Mouse (Mus musculus): ENCODE results near the gene Tpst1.
"Not testable (repeated sequence)": the region's sequence is repeated elsewhere in the genome, so short reads cannot be mapped to it uniquely, and the experiment has no call there.

Tpst1 gene

DNA sequence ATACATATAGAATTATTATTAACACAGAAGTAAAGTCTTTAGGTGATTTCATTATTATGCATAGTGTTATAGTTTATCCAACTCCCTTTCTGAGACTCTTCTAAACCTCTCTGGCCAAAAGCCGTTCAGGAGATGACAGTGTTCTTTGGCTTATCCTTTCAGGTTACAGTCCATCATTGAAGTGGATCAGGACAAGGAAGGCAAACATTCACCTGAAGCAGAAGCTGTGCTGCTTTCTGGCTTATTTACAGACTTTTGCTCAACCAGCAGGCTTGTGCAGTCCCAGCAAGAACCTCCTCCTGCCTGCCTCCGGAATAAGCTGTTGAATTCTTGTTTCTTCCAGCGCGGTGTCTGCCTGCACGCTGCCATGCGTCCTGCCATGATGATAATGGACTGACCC is at the start of gene Tpst1:
Tpst1 (plus strand) TSS at position 301 of the 400 bp plus-strand sequence.
- DNase-seq (ENCODE audit: low read depth, low spot score), result no peak

DNA sequence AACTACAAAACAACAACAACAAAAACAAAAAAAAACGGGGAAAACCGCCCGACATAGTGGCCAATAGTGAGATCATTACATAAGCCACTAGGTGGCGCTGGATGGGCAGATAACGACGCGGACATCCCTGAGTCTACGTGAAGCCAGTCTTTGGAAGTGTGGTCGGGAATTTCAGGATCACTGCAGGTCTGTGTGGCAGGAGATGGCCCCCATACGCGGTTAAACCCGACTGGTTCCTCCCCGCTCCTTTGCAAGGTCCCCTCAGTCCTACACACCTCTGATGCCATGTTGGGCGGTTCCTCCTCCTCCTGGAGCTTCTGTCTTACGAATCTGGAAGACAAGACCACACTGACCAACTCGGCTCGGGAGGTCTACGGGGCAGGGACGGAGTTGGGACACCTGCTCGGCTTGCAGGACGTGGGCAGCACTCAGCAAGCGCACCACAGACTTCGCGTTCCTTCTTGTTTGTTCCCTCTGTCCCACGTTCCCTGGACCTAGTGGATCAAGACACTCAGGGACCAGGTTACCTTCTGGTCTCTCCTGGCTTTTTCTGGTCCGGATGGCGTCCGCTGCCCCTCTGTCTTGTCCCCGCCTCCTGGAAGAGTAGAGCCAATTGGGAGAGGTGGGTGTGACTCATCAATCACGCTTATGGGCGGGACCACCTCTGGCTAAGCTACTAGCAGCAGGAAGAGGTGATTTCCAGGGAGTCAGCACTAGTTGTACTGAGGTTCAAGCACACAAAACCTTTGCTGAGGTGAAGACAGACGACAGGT is 49.2 kb upstream of the Tpst1 start:
- DNase-seq (ENCODE audit: low read depth, low spot score), result peak; percentile 60

DNA sequence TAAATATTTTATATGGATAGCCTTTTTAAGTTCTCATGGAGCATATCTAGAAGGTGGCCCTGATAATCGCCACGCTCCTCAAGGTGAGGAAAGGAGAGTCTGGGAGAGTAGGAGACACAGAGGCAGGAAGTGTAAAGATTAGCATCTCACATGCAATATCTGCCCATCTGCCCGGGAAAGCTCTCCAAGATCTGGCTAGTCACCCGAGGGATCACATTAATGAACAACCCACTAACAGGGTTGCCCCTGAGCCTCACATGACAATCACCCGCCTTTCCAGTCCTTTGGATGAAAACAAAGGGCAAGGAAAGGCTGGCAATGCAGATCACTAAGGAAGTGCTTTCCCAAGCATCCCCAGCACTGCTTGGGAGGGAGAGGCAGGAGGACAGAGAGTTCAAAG is 46.0 kb upstream of the Tpst1 start:
- no peak for DNase-seq (ENCODE audit: low read depth, low spot score)

DNA sequence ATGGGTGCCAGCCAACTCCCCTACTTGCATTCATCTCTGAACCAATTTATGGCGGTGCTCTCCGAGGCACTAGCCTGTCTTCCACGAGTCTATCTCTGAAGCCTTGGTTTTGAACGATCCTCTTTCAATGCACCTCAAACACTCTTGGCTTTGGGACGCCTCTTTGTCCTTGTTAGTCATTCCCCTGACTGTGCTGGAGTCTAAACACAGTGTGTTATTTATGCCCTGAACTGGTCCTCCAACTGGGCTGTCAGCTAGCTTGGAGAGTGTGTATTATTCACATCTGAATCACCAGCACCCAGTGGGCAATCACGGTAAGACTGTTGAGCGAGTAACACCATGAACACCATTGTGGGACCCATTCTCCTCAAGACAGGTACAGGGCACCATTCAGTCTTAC is 45.4 kb upstream of the Tpst1 start:
- DNase-seq (ENCODE audit: low read depth, low spot score), result no peak

DNA sequence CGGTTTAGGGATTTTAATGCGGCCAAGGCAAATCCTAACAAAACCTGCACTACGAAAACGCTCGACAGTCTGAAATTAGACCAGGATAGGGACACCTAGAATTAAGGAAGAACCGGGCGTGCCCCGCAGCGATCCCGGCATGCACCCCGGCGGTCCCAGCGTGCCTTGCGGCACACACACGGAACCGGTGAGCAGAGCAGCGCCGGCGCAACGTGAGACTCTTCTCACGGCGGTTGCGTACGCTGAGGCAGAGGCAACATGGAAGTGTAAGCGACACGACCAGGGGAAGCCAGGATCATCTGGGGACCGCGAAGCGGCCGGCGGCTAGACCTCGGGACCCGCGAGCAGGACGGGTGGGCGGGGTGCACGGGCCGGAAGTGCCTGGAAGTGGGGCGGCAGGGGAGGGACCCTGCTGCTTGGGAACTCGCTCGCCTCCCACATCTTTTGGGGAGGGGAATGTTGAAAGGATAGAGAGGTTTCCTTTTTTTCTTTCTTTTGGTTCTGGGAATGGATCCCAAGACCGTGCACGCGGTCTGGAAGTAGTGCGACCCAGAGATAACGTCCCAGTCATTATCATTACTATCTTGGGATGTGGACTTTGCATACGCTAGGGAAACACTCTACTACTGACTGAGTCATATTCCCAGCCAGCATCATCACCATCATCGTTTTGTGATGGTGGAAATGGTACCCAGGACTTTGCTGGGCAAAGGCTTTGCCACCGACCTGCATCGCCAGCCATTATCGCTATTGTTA is 43.8 kb upstream of the Tpst1 start, which contains the start of the genes Asl and Crcp:
Asl (minus strand) TSS at position 106 of the 756 bp plus-strand sequence.
Crcp (plus strand) TSS at position 149 of the 756 bp plus-strand sequence.
- DNase-seq (ENCODE audit: low read depth, low spot score), result peak; percentile 52

DNA sequence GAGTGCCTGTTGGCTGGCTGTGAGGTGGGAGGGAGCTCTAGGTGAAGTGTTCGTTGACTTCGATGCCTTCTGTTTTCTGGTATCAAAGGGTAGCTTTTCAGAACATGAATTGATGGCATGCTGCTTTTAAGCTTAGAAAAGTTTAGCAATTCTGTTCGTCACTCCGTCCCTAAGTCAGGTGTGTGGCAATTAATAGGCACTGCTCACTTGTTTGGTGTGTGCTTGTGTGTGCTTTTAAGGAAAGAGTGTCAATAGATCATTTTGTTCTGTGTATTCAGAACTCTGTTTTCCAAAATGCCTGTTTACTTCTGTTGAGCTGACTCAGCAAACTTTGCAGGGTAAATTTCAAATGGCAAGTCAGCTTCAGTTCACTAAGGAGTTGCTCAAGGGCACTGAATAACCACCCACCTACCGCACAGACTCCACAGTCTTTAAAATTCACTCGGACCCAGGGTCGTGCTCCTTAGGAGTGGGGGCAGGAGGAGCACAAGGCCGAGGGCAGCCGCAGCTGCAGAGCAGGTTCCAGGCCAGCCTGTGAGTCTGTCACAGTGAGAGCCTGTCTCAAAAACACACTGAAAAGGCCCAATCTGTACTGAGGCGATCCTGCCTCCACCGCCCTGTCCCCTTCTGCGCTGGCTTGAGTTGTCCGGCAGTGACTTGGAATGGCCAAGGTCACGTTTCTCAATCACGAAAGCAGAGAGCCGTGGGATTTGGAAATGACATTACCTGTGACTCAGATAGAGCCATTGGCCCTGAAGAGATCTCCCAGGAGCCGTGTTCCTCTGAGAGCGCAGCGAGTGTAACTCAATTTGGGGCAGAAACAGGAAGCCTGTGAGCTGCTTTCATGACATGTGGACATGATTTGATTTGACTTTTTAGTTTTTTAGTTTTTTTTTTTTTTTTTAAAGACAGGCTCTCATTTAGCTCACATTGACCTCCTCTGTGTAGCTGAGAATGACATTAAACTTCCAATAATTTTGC is 41.4 kb upstream of the Tpst1 start:
- no peak for DNase-seq (ENCODE audit: low read depth, low spot score)

DNA sequence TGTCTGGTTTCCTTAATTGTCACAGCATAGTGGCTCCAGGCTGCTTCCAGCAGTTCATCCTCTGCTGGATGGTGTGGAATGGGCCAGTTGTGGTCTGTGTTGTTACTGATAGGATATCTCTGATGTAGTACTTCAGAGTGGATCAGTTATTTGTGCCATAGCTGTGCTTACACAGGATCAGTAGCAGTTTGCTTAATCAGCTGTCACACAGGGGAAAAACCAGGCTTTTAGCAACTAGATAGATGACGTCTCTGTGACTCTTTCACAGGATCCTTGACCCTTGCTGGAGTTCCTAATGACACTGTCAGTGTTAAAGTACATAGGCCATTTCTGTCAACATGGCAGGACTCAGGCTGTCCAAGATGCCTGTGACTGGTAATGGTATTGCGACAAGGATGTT is 39.3 kb upstream of the Tpst1 start:
- no peak for DNase-seq (ENCODE audit: low read depth, low spot score)

DNA sequence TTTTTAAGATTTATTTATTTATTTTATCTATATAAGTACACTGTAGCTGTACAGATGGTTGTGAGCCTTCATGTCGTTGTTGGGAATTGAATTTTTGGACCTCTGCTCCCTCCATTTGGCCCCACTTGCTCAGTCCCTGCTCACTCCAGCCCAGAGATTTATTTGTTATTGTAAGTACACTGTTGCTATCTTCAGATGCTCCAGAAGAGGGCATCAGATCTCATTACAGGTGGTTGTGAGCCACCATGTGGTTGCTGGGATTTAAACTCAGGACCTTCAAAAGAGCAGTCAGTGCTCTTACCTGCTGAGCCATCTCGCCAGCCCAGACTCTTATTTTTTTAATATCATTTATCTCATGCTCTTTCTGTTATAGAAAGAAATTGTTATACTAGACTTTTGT is 36.8 kb upstream of the Tpst1 start:
- DNase-seq (ENCODE audit: low read depth, low spot score), result not testable (repeated sequence)

DNA sequence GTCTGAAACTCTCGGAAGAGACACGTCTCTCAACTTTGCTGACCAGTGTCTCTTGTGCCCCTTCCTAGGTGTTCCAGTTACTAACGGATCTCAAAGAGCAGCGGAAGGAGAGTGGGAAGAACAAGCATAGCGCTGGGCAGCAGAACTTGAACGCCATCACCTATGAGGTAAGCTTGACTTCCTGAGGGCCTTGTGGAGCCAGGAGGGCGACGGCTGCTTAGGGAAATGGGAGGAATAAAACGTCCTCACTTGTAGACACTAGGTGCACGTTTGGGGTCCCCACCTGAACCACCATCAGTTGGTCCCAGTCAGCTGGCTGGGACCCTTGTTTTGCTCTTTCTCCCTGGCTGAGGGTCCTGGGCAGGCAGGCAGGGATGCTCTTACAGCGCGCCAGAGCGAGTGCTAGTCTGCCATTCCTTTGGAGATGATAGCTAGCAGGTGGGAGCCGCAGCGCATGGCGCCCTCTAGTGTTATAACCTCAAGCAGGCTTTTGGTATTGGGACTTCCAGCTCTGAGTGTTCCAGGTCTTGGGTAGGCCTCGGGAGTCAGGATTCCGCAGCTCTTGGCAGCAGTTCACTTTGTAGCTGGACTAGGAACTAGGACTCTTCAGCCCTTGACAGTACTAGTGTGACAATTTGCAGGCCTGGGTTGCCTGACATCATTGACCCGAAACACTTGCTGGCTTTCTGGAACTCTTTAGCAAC is 35.2 kb upstream of the Tpst1 start:
- DNase-seq (ENCODE audit: low read depth, low spot score), result peak; percentile 57

DNA sequence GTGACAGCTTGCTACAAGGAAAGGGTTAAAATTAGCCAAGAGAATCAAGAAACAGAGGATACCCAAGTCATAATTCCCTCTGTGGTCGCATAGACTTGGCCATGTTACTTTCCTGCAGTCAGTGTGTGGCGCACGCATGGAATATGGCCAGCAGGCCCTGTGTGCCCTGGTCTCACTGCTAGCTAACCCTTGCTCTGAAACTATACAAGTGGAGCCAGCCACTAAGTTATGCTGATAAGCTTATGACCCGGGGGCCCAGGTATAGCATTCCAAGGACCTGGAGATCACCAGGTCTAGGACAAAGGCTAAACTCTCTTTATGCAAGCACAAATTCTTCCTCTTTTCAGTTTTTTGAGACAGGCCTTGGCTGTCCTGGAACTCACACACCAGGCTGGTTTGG is 32.3 kb upstream of the Tpst1 start:
- DNase-seq (ENCODE audit: low read depth, low spot score), result no peak

DNA sequence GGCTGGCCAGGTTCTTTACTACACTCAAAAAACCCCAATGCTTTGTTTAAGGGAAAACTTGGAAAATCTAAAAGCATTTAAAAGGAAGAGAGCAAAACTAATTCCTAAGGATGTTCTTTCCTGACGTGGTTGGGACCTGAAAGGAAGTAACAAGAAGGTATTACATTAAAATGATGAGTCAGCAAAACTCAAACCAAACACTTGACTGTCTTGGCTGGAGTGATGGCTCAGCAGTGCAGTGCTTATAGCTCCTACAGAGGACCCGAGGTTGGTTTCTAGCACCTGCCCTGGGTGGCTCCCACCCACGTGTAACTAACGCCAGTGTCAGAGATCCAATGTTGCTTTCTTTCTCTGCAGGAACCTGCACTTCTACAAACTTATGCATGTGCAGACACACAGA is 31.9 kb upstream of the Tpst1 start:
- no peak for DNase-seq (ENCODE audit: low read depth, low spot score)

DNA sequence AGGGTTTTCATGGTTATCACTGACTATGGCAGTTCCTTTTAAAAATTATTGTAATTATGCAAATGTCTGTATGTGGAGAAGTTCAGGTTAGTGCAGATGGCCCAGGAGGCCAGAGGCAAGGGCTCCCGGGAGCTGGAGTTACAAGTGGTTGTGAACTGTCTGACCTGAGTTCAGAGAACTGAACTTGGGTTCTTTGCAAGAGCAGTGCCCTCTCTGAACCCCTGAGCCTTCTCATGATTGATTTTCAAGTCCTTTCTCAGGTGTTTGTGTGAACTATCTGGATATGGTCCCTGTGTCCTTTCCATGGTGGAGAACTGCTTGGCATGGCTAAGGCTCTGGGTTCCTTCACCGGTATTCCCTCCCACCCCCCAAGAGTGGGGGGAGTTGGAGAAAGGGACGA is 29.4 kb upstream of the Tpst1 start:
- DNase-seq (ENCODE audit: low read depth, low spot score), result no peak

DNA sequence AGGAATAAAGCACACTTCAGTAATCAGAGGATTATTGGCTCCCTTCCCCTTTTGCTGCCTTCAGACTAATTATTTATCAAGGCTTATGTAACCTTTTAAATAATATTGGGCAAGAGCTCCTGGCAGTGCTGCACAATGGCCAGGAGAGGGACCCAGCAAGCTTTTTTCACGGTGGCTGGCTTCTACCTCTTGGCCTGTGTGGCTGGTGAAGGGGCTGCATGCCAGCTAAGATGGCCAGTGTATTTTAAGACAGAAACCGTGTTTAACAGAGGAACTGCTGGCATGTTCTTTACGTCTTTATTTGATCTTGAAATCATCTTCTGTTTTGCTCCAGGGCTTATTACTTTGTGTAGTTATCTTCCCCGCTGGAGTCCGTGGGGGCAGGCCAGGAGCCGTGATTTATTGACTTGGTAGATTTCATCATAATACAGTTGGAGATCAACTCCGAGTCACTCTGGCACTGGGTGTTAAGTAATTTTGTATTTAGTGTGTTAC is 28.9 kb upstream of the Tpst1 start:
- no peak for DNase-seq (ENCODE audit: low read depth, low spot score)

DNA sequence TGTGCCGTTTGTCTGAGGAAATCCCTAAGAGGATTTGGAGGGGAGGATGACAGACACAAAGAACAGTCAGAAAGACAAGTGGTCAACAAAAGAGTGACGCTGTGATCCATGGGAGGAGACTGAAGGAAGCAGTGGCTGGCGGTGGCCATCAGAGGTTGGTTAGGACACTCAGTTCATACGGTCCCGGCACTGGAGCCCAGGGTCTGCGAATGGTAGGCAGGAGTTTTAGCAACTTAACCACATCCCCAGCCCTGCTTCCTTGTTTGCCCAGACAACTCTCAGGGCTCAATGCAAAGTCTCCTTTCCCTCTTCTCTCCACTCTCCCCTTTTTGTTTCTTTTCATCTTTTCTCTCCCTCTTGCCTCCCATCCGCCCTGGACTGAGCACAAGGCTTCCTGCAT is 27.0 kb upstream of the Tpst1 start:
- no peak for DNase-seq (ENCODE audit: low read depth, low spot score)

DNA sequence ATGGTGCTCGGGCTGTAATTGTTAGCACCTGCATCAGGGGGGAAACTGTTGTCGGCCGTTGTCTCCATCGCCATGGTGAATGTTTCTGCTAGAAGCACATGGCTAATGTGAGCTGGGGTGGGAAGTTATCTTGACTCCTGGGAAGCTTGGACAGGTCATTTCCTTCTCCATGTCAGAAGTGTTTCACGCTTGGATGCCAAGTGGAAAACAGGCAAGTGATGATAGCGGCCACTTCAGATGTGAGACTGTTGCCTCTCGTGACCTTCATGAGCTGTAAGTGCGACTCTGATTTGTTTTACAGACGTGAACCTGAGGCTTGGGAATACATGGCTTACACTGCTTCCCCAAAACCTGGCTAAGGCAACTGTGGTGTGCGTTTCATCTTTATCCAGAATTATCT is 26.5 kb upstream of the Tpst1 start:
- DNase-seq (ENCODE audit: low read depth, low spot score), result no peak

DNA sequence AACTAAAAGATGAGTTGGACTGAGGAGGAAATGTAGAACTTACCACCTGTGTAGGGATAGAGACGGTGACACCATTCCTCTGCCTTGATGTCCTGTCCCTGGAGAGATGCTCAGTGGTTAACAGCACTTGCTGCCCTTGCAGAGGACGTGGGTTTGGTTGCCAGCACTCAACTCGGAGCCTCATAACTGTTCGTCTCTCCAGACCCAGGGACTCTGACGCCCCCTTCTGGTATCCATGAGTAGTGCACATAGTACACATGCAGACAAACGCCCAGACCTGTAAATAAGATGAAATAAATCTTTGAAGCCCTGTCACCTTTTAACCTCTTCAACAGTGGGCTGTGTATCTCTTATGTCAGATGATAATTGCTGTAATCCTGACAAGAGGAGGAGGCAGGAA is 26.1 kb upstream of the Tpst1 start:
- DNase-seq (ENCODE audit: low read depth, low spot score), result no peak

DNA sequence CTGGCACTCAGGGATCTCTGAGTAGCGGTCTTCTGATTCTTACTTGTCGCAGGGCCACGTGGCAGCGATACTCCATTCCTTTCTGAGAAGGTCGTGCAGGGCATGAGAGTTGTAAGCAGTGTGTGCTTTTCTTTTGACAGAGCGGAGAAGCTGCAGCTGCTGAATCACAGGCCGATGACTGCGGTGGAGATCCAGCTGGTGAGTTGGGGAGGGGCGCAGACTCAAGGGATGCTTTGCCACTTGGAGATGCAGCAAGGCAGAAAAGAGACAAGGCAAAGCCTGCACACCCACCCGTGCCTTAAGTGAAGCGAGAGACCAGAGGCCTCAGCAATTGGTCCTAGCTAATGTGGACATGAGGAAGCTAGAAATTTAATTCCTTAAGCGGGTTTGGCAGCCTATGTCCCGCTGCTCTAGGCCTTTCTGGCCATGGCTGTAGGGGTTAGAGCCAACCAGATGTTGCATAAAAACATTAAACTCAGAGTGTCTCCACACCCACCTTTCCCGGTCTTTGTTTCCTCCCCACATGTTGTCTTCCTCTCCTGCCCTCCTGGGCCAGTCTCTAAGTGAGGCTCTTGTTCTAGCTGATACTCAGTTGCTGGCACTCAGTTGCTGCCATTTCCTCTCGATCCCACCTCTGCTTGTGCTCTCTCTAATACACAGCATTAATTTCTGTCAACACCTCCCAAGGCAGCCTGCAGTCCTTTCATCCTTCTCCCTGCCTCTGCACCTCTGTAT is 24.2 kb upstream of the Tpst1 start:
- no peak for DNase-seq (ENCODE audit: low read depth, low spot score)

DNA sequence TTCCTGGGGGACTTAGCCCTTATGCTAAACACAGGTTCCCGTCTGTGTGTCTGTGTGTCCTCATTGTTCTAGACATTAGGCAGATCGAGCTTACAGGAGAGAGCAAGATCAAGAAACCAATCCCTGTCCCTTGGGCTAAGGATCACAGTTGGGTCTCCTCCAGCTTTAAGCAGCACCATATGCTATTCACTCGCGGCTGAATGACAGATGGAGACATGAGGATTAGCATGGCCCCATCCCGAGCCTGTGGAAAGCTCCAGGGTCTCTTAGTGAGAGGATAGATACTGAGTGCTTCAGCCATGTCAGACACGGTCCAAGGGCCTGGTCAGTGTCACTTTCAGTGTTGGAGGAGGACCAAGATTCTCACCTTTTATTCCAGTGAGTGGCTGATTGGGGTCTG is 22.7 kb upstream of the Tpst1 start:
- DNase-seq (ENCODE audit: low read depth, low spot score), result peak; percentile 63

DNA sequence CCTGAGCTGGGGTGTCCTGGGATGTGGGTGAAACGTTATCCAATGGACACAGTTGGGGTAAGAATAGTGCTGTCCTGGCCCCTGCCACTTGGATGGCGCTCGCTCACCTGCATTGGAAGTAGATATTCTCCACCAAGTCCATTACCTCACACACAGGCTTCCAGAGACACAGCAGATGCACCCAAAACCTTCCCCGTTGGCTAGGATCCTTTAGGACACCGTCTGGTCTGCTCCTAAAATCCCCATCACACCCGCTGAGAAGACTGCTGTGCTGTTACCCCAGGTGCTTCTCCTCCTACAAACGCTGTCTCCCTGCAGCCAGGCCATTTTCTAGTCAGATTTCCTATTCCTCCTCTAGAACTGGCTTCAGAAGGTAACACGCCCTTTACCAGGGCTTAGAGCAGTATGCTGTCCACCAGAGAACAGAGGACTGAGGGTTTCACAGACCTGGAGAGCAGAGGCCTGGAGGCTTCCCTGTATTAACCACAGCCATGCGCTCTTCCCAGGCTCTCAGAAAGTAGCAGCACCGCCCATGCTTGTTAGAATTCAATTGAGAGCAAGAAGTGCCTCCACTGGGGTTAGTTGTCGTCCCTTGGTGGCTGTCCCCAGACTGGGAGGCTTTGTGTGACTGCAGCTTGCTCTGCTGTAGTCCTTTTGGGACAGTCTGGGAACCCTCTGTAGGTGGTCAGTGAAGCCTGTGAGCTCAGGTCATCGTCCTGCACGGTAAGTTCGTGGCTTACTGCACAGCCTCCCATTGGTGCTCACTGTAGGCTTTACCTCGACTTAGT is 21.9 kb upstream of the Tpst1 start:
- DNase-seq (ENCODE audit: low read depth, low spot score), result no peak

DNA sequence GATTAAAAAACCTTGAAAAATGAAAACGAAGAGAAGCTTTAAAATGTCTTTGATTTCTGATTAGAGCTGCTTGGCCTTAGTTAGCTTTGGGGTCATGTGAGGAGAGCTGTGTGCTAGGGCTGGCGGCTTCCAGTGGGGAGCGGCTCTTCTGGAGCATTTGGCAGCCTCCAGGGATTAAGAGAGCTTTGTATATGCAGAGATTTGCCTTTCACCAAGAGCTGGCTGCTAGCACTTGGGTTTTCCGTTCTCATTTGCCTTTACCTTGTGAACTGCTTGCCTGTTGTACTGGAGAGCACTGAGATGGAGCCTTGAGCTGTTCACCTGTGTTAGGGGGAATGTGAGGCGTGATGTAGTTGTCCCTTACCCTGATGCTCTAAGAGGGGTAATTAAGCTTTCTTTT is 20.6 kb upstream of the Tpst1 start:
- peak; percentile 33 for DNase-seq (ENCODE audit: low read depth, low spot score)
